Comparison of ENCODE assay signal across 10 mouse cellular contexts in genomic region chr19:15903508-15904480, GRCm38 (mm10). TPM values are rescaled to one million over a fixed set of nuclear protein-coding genes. Genes with fewer than 3 reads are reported as not detected.
DNase-seq lines count a peak whose midpoint lies in the region; ATAC-seq lines count a peak whose summit lies in the region.
"Had no signal": no experiment of that assay in that cellular context is flagged by ENCODE, and none has a peak within 500 bp of the region (broad histone marks: within the 10 kb centered on the region; RNA-seq: fewer than 3 reads in every experiment).

No protein-coding gene starts in this region.

- H3K9me3 ChIP-seq in lung, embryonic 16.5 days (ENCODE audit: control insufficient read depth, low read length), result no peaks in the 10 kb centered on the region
- no peaks in the 10 kb centered on the region for H3K9me3 ChIP-seq in forebrain, embryonic 16.5 days (ENCODE audit: control insufficient read depth, low read length)
- no peaks in the 10 kb centered on the region for H3K9me3 ChIP-seq in neural tube, embryonic 15.5 days (replicated peaks)
- H3K9me3 ChIP-seq: heart, embryonic 15.5 days had no signal

- peaks cover 26% of the 10 kb centered on the region for H3K36me3 ChIP-seq in lung, embryonic 16.5 days (ENCODE audit: control insufficient read depth, insufficient read depth, low read length)
- H3K36me3 ChIP-seq in forebrain, embryonic 16.5 days (ENCODE audit: control insufficient read depth, insufficient read depth), result peaks cover 2% of the 10 kb centered on the region; the same call in 1 of the 2 replicates
- H3K36me3 ChIP-seq in neural tube, embryonic 15.5 days, result peaks cover 12% of the 10 kb centered on the region; the same call in 1 of the 2 replicates

- H3K9ac ChIP-seq in lung, embryonic 16.5 days (ENCODE audit: low read length), result no peak overlapping the region
- no peak overlapping the region for H3K9ac ChIP-seq in forebrain, embryonic 16.5 days (replicated peaks; ENCODE audit: low read depth, low read length)
- no peak overlapping the region for H3K9ac ChIP-seq in neural tube, embryonic 15.5 days (replicated peaks)
- H3K9ac ChIP-seq: heart, embryonic 15.5 days had no signal

- ATAC-seq in lung, embryonic 16.5 days (ENCODE audit: low read depth), result peak; percentile 45; the same call in 1 of the 2 replicates
- ATAC-seq in forebrain, embryonic 16.5 days, result peak; percentile 55; the same call in 1 of the 2 replicates
- no peak for ATAC-seq in neural tube, embryonic 15.5 days (ENCODE audit: low FRiP score)

- H3K27me3 ChIP-seq in lung, embryonic 16.5 days (ENCODE audit: control insufficient read depth, insufficient read depth, low read depth, low read length), result no peaks in the 10 kb centered on the region
- no peaks in the 10 kb centered on the region for H3K27me3 ChIP-seq in forebrain, embryonic 16.5 days (replicated peaks; ENCODE audit: control insufficient read depth, insufficient read depth, low read length)
- H3K27me3 ChIP-seq in neural tube, embryonic 15.5 days (replicated peaks), result no peaks in the 10 kb centered on the region
- H3K27me3 ChIP-seq: CH12.LX; heart, embryonic 15.5 days had no signal

- no peaks in the 10 kb centered on the region for H3K4me1 ChIP-seq in lung, embryonic 16.5 days (replicated peaks; ENCODE audit: control insufficient read depth, insufficient read depth, low read length)
- peaks cover 4% of the 10 kb centered on the region for H3K4me1 ChIP-seq in forebrain, embryonic 16.5 days (replicated peaks; ENCODE audit: control insufficient read depth, insufficient read depth, low read length)
- H3K4me1 ChIP-seq in neural tube, embryonic 15.5 days, result peaks cover 5% of the 10 kb centered on the region; the same call in 1 of the 2 replicates
- H3K4me1 ChIP-seq: heart, embryonic 15.5 days had no signal

- no peak overlapping the region for H3K27ac ChIP-seq in lung, embryonic 16.5 days (ENCODE audit: low read length)
- no peak overlapping the region for H3K27ac ChIP-seq in forebrain, embryonic 16.5 days (ENCODE audit: low read length)
- no peak overlapping the region for H3K27ac ChIP-seq in neural tube, embryonic 15.5 days (replicated peaks)
- H3K27ac ChIP-seq: heart, embryonic 15.5 days had no signal

- no peak overlapping the region for H3K4me2 ChIP-seq in lung, embryonic 16.5 days (ENCODE audit: low read depth, low read length)
- H3K4me2 ChIP-seq in forebrain, embryonic 16.5 days (ENCODE audit: low read length), result no peak overlapping the region
- H3K4me2 ChIP-seq in neural tube, embryonic 15.5 days, result 0 out of 2 replicates have a peak overlapping the region, but pooled peaks have one; percentile 6
- H3K4me2 ChIP-seq: heart, embryonic 15.5 days had no signal

- DNase-seq in lung, adult 18-20 months, result no peak
- peak; percentile 14 to 28 for DNase-seq in kidney, postnatal 4 days
- DNase-seq in thymus, postnatal 10 days (ENCODE audit: low spot score in 2 of 2), result no peak
- DNase-seq in right cerebral cortex, adult 2 months (ENCODE audit: low spot score in 2 of 2), result no peak
- no peak for DNase-seq in adrenal gland, postnatal 25 days

- 61% methylated on average over 20 of the region's 20 CpGs for WGBS in lung, embryonic 16.5 days
- 19% methylated on average over 20 of the region's 20 CpGs for WGBS in forebrain, embryonic 16.5 days
- 27% methylated on average over 20 of the region's 20 CpGs for WGBS in neural tube, embryonic 15.5 days

- no peak overlapping the region for H3K4me3 ChIP-seq in lung, embryonic 16.5 days (ENCODE audit: low read length)
- no peak overlapping the region for H3K4me3 ChIP-seq in forebrain, embryonic 16.5 days (replicated peaks; ENCODE audit: low read length)
- H3K4me3 ChIP-seq in neural tube, embryonic 15.5 days (replicated peaks), result no peak overlapping the region
- H3K4me3 ChIP-seq: heart, embryonic 15.5 days had no signal

RNA-seq across cellular contexts. Expression of gene Psat1, which starts 43.3 kb away (rescaled TPM):
- polyA plus RNA-seq in lung, embryonic 16.5 days (2015; fragmentation: Nextera tagmentation; extraction: Ambion mirVana), result 148 and 159 TPM in 2 replicates
- polyA plus RNA-seq in forebrain, embryonic 16.5 days (2015; fragmentation: Nextera tagmentation; extraction: Ambion mirVana), result 102 and 103 TPM in 2 replicates
- polyA plus RNA-seq in neural tube, embryonic 15.5 days (2015; fragmentation: Nextera tagmentation; extraction: Ambion mirVana), result 61.6 and 79.9 TPM in 2 replicates
- total RNA-seq in adrenal gland, postnatal 25 days (2021), result 64.9 and 81.4 TPM in 2 replicates

Comparison
In these comparisons a context has a peak if more than half of its experiments do, and no peak if none do; other contexts are left out.
1. DNase-seq: peak in kidney, postnatal 4 days (2 of 2); none in lung, adult 18-20 months (0 of 2), thymus, postnatal 10 days (0 of 2), right cerebral cortex, adult 2 months (0 of 2) and adrenal gland, postnatal 25 days (single experiment).